Mouse (Mus musculus) hindbrain, embryonic 10.5 days (tissue): ENCODE data around the gene Sirt4. TPM values are rescaled to one million over a fixed set of nuclear protein-coding genes. Genes with fewer than 3 reads are reported as not detected.

Experiments used
- DNase-seq: peaks from one replicate; pipeline ENCODE4 v3.0.0-alpha.2; 2017; ENCODE audit warnings: low spot score
- H3K27ac ChIP-seq: fragments of 300-500 bp; sonication (generic); 2 replicates; pipeline ENCODE4 v1.5.1; 2016; ENCODE audit warnings: mild to moderate bottlenecking, moderate library complexity
- H3K27me3 ChIP-seq: fragments of 300-500 bp; sonication (generic); 2 replicates; pipeline ENCODE4 v1.6.1; 2016; ENCODE audit warnings: mild to moderate bottlenecking; ENCODE audit not compliant: poor library complexity, insufficient read depth, severe bottlenecking
- H3K36me3 ChIP-seq: fragments of 300-500 bp; sonication (generic); 2 replicates; pipeline ENCODE4 v1.6.1; 2016; ENCODE audit warnings: mild to moderate bottlenecking, moderate library complexity
- H3K4me1 ChIP-seq: fragments of 300-500 bp; sonication (generic); replicated peaks from 2 replicates; pipeline ENCODE4 v1.6.1; 2016; ENCODE audit warnings: mild to moderate bottlenecking
- H3K4me3 ChIP-seq: fragments of 300-500 bp; sonication (generic); 2 replicates; pipeline ENCODE4 v1.5.1; 2016; ENCODE audit warnings: mild to moderate bottlenecking, moderate library complexity
- H3K9me3 ChIP-seq: fragments of 300-500 bp; sonication (generic); 2 replicates; pipeline ENCODE4 v1.6.1; 2016; ENCODE audit warnings: mild to moderate bottlenecking, moderate library complexity
- WGBS: fragments of 180-500 bp; shearing (Covaris S2); methylation state at CpG from one replicate; pipeline ENCODE4 v1.1.7; 2016; 5-methylcytosine and 5-hydroxymethylcytosine counted together
- polyA plus RNA-seq: library from polyadenylated mRNA; unstranded; fragments of >200 nt; fragmentation: Nextera tagmentation; extraction: Ambion mirVana; gene quantifications from 2 replicates; pipeline ENCODE4 v1.2.1, GENCODE M21; 2016

Sirt4 gene
- 17.2 and 17.3 TPM in 2 replicates for polyA plus RNA-seq

GRCm38 (mm10) chr5:115483947-115484920, at the start of gene Sirt4:
TSS of gene Sirt4 (minus strand) at chr5:115484725.
- 10% methylated on average over 30 of the region's 30 CpGs for WGBS
- no peaks in the 10 kb centered on the region for H3K36me3 ChIP-seq
- H3K4me1 ChIP-seq, result peaks cover 43% of the 10 kb centered on the region
- H3K27ac ChIP-seq, result peak within 1 kb of the TSS; percentile 83
- DNase-seq, result peak; percentile 83
- peaks cover 43% of the 10 kb centered on the region for H3K27me3 ChIP-seq
- H3K4me3 ChIP-seq, result peak within 1 kb of the TSS; percentile 55
- H3K9me3 ChIP-seq, result no peaks in the 10 kb centered on the region

- Histone ChIP-seq H3K36me3 (no peaks in the 10 kb centered on the region), H3K4me1 (peaks cover 78% of the 10 kb centered on the region), H3K27me3 (no peaks in the 10 kb centered on the region), H3K4me3 (no peak overlapping the region), H3K9me3 (no peaks in the 10 kb centered on the region), H3K27ac (peak overlapping the region; percentile 54; the same call in 1 of the 2 replicates)
- no peak for DNase-seq
- 56% methylated on average over 18 of the region's 18 CpGs for WGBS
Observed at GRCm38 (mm10) chr5:115531671-115532270, 47.2 kb upstream of the Sirt4 start.

GRCm38 (mm10) chr5:115530447-115530809, 45.9 kb upstream of the Sirt4 start:
- 63% methylated on average over 8 of the region's 8 CpGs for WGBS
- no peak for DNase-seq
- H3K4me3 ChIP-seq, result no peak overlapping the region
- H3K27me3 ChIP-seq, result no peaks in the 10 kb centered on the region
- H3K36me3 ChIP-seq, result no peaks in the 10 kb centered on the region
- peaks cover 77% of the 10 kb centered on the region for H3K4me1 ChIP-seq
- H3K27ac ChIP-seq, result peak overlapping the region; percentile 67
- no peaks in the 10 kb centered on the region for H3K9me3 ChIP-seq

GRCm38 (mm10) chr5:115529742-115530446, 45.4 kb upstream of the Sirt4 start:
- WGBS, result 68% methylated on average over 7 of the region's 7 CpGs
- H3K27ac ChIP-seq, result peak overlapping the region; percentile 67
- DNase-seq, result no peak

GRCm38 (mm10) chr5:115529364-115529741, 44.8 kb upstream of the Sirt4 start:
- 77% methylated on average over 8 of the region's 8 CpGs for WGBS
- H3K36me3 ChIP-seq, result no peaks in the 10 kb centered on the region
- DNase-seq, result no peak
- H3K27me3 ChIP-seq, result no peaks in the 10 kb centered on the region
- peaks cover 77% of the 10 kb centered on the region for H3K4me1 ChIP-seq
- H3K4me3 ChIP-seq, result no peak overlapping the region
- 0 out of 2 replicates have a peak overlapping the region, but pooled peaks have one; percentile 67 for H3K27ac ChIP-seq
- H3K9me3 ChIP-seq, result no peaks in the 10 kb centered on the region

More at GRCm38 (mm10) chr5:115529742-115530446, 45.4 kb upstream of the Sirt4 start:
- H3K9me3 ChIP-seq, result no peaks in the 10 kb centered on the region
- H3K4me3 ChIP-seq, result no peak overlapping the region
- H3K36me3 ChIP-seq, result no peaks in the 10 kb centered on the region
- H3K27me3 ChIP-seq, result no peaks in the 10 kb centered on the region
- H3K4me1 ChIP-seq, result peaks cover 77% of the 10 kb centered on the region

GRCm38 (mm10) chr5:115528128-115528527, 43.6 kb upstream of the Sirt4 start:
- Histone ChIP-seq H3K36me3 (no peaks in the 10 kb centered on the region), H3K9me3 (no peaks in the 10 kb centered on the region), H3K27ac (no peak overlapping the region), H3K27me3 (no peaks in the 10 kb centered on the region), H3K4me1 (peaks cover 77% of the 10 kb centered on the region), H3K4me3 (no peak overlapping the region)
- 92% methylated on average over 5 of the region's 5 CpGs for WGBS
- DNase-seq, result no peak

- peaks cover 81% of the 10 kb centered on the region for H3K4me1 ChIP-seq
- H3K9me3 ChIP-seq, result no peaks in the 10 kb centered on the region
- whole genome bisulfite sequencing, result 88% methylated on average over 17 of the region's 17 CpGs
Observed at GRCm38 (mm10) chr5:115526456-115527202, 42.1 kb upstream of the Sirt4 start.

GRCm38 (mm10) chr5:115525943-115526342, 41.4 kb upstream of the Sirt4 start:
- no peak overlapping the region for H3K4me3 ChIP-seq
- H3K27me3 ChIP-seq, result no peaks in the 10 kb centered on the region
- H3K4me1 ChIP-seq, result peaks cover 81% of the 10 kb centered on the region
- no peaks in the 10 kb centered on the region for H3K9me3 ChIP-seq
- peak overlapping the region; percentile 70 for H3K27ac ChIP-seq
- H3K36me3 ChIP-seq, result no peaks in the 10 kb centered on the region
- no peak for DNase-seq
- WGBS, result 87% methylated on average over 9 of the region's 9 CpGs

More at GRCm38 (mm10) chr5:115526456-115527202, 42.1 kb upstream of the Sirt4 start:
- H3K27ac ChIP-seq, result peak overlapping the region; percentile 70; the same call in 1 of the 2 replicates
- H3K27me3 ChIP-seq, result no peaks in the 10 kb centered on the region
- no peak overlapping the region for H3K4me3 ChIP-seq
- H3K36me3 ChIP-seq, result no peaks in the 10 kb centered on the region
- no peak for DNase-seq

GRCm38 (mm10) chr5:115525416-115525815, 40.9 kb upstream of the Sirt4 start:
- no peaks in the 10 kb centered on the region for H3K9me3 ChIP-seq
- H3K4me1 ChIP-seq, result peaks cover 81% of the 10 kb centered on the region
- no peaks in the 10 kb centered on the region for H3K36me3 ChIP-seq
- WGBS, result 86% methylated on average over 4 of the region's 4 CpGs
- H3K4me3 ChIP-seq, result no peak overlapping the region
- no peak for DNase-seq
- no peaks in the 10 kb centered on the region for H3K27me3 ChIP-seq
- peak overlapping the region; percentile 70 for H3K27ac ChIP-seq

GRCm38 (mm10) chr5:115524471-115524870, 39.9 kb upstream of the Sirt4 start:
- peak overlapping the region; percentile 81 for H3K27ac ChIP-seq
- 50% methylated on average over 12 of the region's 12 CpGs for WGBS
- no peaks in the 10 kb centered on the region for H3K27me3 ChIP-seq
- no peaks in the 10 kb centered on the region for H3K36me3 ChIP-seq
- H3K4me3 ChIP-seq, result peak overlapping the region; percentile 32
- H3K4me1 ChIP-seq, result peaks cover 77% of the 10 kb centered on the region
- DNase-seq, result no peak
- H3K9me3 ChIP-seq, result no peaks in the 10 kb centered on the region

GRCm38 (mm10) chr5:115523971-115524370, 39.4 kb upstream of the Sirt4 start:
- peak; percentile 65 for DNase-seq
- no peaks in the 10 kb centered on the region for H3K27me3 ChIP-seq
- H3K27ac ChIP-seq, result peak overlapping the region; percentile 81
- H3K9me3 ChIP-seq, result no peaks in the 10 kb centered on the region
- H3K4me1 ChIP-seq, result peaks cover 72% of the 10 kb centered on the region
- peak overlapping the region; percentile 32 for H3K4me3 ChIP-seq
- H3K36me3 ChIP-seq, result no peaks in the 10 kb centered on the region
- 4% methylated on average over 15 of the region's 15 CpGs for WGBS

GRCm38 (mm10) chr5:115522981-115523499, 38.5 kb upstream of the Sirt4 start:
- DNase-seq, result no peak
- peaks cover 66% of the 10 kb centered on the region for H3K4me1 ChIP-seq

More at GRCm38 (mm10) chr5:115522981-115523499, 38.5 kb upstream of the Sirt4 start:
- Histone ChIP-seq H3K9me3 (no peaks in the 10 kb centered on the region), H3K36me3 (peaks cover 4% of the 10 kb centered on the region; the same call in 1 of the 2 replicates), H3K27me3 (no peaks in the 10 kb centered on the region), H3K27ac (peak overlapping the region; percentile 81; the same call in 1 of the 2 replicates), H3K4me3 (no peak overlapping the region)
- 75% methylated on average over 15 of the region's 15 CpGs for WGBS
